Comparison of ENCODE assay signal across 9 mouse cellular contexts in the genomic region with DNA sequence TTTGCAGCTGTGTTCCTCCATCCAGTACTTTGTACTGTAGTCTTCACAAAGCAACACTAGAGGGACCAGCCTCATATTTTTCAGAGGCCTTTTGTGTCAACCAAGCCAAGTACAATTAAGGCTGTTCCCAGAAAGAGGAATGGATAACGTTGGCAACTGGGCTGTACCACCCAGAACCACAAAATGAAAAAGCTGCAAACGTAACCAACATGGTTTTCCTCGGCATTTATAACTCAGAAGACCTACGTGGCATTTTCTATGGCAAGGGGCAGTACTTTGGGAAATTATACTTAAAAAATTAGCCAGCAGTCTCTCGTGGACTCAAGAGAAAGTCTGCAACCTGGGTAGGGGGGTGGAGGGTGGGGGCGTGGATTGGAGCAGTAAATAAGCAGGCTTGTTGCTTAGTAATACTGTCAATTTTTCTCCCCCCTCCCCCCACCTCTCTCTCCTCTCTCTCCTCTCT.
DNase-seq lines count a peak whose midpoint lies in the region; ATAC-seq lines count a peak whose summit lies in the region.
"Had no signal": no experiment of that assay in that cellular context is flagged by ENCODE, and none has a peak within 500 bp of the region (broad histone marks: within the 10 kb centered on the region; RNA-seq: fewer than 3 reads in every experiment).

No protein-coding gene starts in this region.

- H3K27me3 ChIP-seq in embryonic facial prominence, embryonic 10.5 days (replicated peaks; ENCODE audit: low read depth, poor library complexity, severe bottlenecking) = no peaks in the 10 kb centered on the region
- no peaks in the 10 kb centered on the region for H3K27me3 ChIP-seq in heart, embryonic 16.5 days (ENCODE audit: control insufficient read depth, insufficient read depth, low read length)
- no peaks in the 10 kb centered on the region for H3K27me3 ChIP-seq in limb, embryonic 11.5 days (ENCODE audit: control insufficient read depth, insufficient read depth, low read length)

- H3K4me2 ChIP-seq in heart, embryonic 16.5 days (ENCODE audit: low read depth, low read length) = peak overlapping the region; percentile 36; the same call in 1 of the 2 replicates
- H3K4me2 ChIP-seq in limb, embryonic 11.5 days (ENCODE audit: low read depth, severe bottlenecking) = no peak overlapping the region

- H3K4me1 ChIP-seq in embryonic facial prominence, embryonic 10.5 days = peaks cover 27% of the 10 kb centered on the region
- no peaks in the 10 kb centered on the region for H3K4me1 ChIP-seq in heart, embryonic 16.5 days (ENCODE audit: control insufficient read depth, insufficient read depth, low read length)
- peaks cover 2% of the 10 kb centered on the region; the same call in 1 of the 2 replicates for H3K4me1 ChIP-seq in limb, embryonic 11.5 days (ENCODE audit: control insufficient read depth, insufficient read depth, low read length)

- H3K9ac ChIP-seq in heart, embryonic 16.5 days (ENCODE audit: low read length) = no peak overlapping the region
- no peak overlapping the region for H3K9ac ChIP-seq in limb, embryonic 11.5 days (ENCODE audit: low read length)

- no peak overlapping the region for H3K4me3 ChIP-seq in embryonic facial prominence, embryonic 10.5 days
- no peak overlapping the region for H3K4me3 ChIP-seq in heart, embryonic 16.5 days (ENCODE audit: low read length)
- no peak overlapping the region for H3K4me3 ChIP-seq in limb, embryonic 11.5 days (ENCODE audit: low read depth, low read length)

- peak; percentile 27 for DNase-seq in kidney, adult 9 months
- DNase-seq in kidney, adult 11 months = no peak
- peak; percentile 13 for DNase-seq in embryonic facial prominence, embryonic 10.5 days (ENCODE audit: low spot score)
- peak; percentile 43 for DNase-seq in limb, embryonic 11.5 days (ENCODE audit: low spot score)
- DNase-seq in retina, embryonic 14.5 days (ENCODE audit: low spot score) = peak; percentile 63
- no peak for DNase-seq in urinary bladder, postnatal 4 days (ENCODE audit: low spot score in 2 of 2)
- DNase-seq in left cerebral cortex, adult 11 months (ENCODE audit: low spot score) = no peak

- peak; percentile 78 for ATAC-seq in heart, embryonic 16.5 days (replicated peaks; ENCODE audit: extremely low read depth, insufficient read depth, low FRiP score)
- ATAC-seq in limb, embryonic 11.5 days (ENCODE audit: insufficient number of reproducible peaks, low FRiP score, low TSS enrichment, low read depth) = peak; percentile 83; the same call in 1 of the 2 replicates

- WGBS in embryonic facial prominence, embryonic 10.5 days = 37% methylated on average over 6 of the region's 6 CpGs
- 25% methylated on average over 6 of the region's 6 CpGs for WGBS in heart, embryonic 16.5 days
- 20% methylated on average over 6 of the region's 6 CpGs for WGBS in limb, embryonic 11.5 days

- H3K9me3 ChIP-seq in embryonic facial prominence, embryonic 10.5 days = no peaks in the 10 kb centered on the region
- no peaks in the 10 kb centered on the region for H3K9me3 ChIP-seq in heart, embryonic 16.5 days (replicated peaks; ENCODE audit: control insufficient read depth, low read length)
- H3K9me3 ChIP-seq in limb, embryonic 11.5 days (ENCODE audit: control insufficient read depth, low read length) = no peaks in the 10 kb centered on the region
- H3K9me3 ChIP-seq: G1E had no signal

- peak overlapping the region; percentile 66 for H3K27ac ChIP-seq in embryonic facial prominence, embryonic 10.5 days (replicated peaks)
- peak overlapping the region; percentile 16; the same call in 1 of the 2 replicates for H3K27ac ChIP-seq in heart, embryonic 16.5 days (ENCODE audit: low read length)
- peak overlapping the region; percentile 15; the same call in 1 of the 2 replicates for H3K27ac ChIP-seq in limb, embryonic 11.5 days (replicated peaks; ENCODE audit: low read depth, low read length)

- no peaks in the 10 kb centered on the region for H3K36me3 ChIP-seq in embryonic facial prominence, embryonic 10.5 days (replicated peaks)
- no peaks in the 10 kb centered on the region for H3K36me3 ChIP-seq in heart, embryonic 16.5 days (ENCODE audit: control insufficient read depth, insufficient read depth)
- no peaks in the 10 kb centered on the region for H3K36me3 ChIP-seq in limb, embryonic 11.5 days (ENCODE audit: control insufficient read depth, insufficient read depth, low read length)
- H3K36me3 ChIP-seq: G1E had no signal

Comparison
In these comparisons a context has a peak if more than half of its experiments do, and no peak if none do; other contexts are left out.
1. DNase-seq: peak in kidney, adult 9 months (single experiment), embryonic facial prominence, embryonic 10.5 days (single experiment), limb, embryonic 11.5 days (single experiment) and retina, embryonic 14.5 days (single experiment); none in kidney, adult 11 months (single experiment), urinary bladder, postnatal 4 days (0 of 2) and left cerebral cortex, adult 11 months (single experiment).
2. H3K27ac ChIP-seq: peak in every context shown above with its lines; median percentile 66 in embryonic facial prominence, embryonic 10.5 days; 16 in heart, embryonic 16.5 days; 15 in limb, embryonic 11.5 days.